Mouse (Mus musculus) ES-E14 (cell line): ENCODE data around the gene Irf8.

Experiments
- HCFC1 ChIP-seq: IDR thresholded peaks from 2 replicates; pipeline ENCODE4 v1.6.1; 2012; ENCODE audit warnings: low read length, inconsistent platforms, borderline replicate concordance; ENCODE audit not compliant: insufficient read depth
- ZC3H11A ChIP-seq: IDR thresholded peaks from 2 replicates; pipeline ENCODE4 v1.6.1; 2012; ENCODE audit warnings: low read depth, mild to moderate bottlenecking, inconsistent platforms, low read length, borderline replicate concordance
- ZNF384 ChIP-seq: IDR thresholded peaks from 2 replicates; pipeline ENCODE4 v1.6.1; 2012; ENCODE audit warnings: low read depth, low read length, inconsistent platforms

- no peak for TF ChIP-seq ZNF384
- TF ChIP-seq HCFC1: no peak
- TF ChIP-seq ZC3H11A: no peak
These were observed 39.6 kb upstream of the Irf8 start for GRCm38 (mm10) chr8:120696401-120697153.
